Mouse (Mus musculus): ENCODE data around the gene Gpc6. TPM values are rescaled to one million over a fixed set of nuclear protein-coding genes. Genes with fewer than 3 reads are reported as not detected.

Gene Gpc6
- 0.91 TPM for polyA plus RNA-seq (2014; fragmentation: Illumina TruSeq; extraction: RNeasy Lipid Tissue Mini Kit (QIAGEN cat#74804); ENCODE audit: insufficient read depth, low read depth, low replicate concordance)

GRCm38 (mm10) chr14:116924876-116925601 is at the start of gene Gpc6:
Gene Gpc6, plus strand, starts transcription at chr14:116925315.

Measured in lung, adult 10 weeks (tissue).